In the genomic region with DNA sequence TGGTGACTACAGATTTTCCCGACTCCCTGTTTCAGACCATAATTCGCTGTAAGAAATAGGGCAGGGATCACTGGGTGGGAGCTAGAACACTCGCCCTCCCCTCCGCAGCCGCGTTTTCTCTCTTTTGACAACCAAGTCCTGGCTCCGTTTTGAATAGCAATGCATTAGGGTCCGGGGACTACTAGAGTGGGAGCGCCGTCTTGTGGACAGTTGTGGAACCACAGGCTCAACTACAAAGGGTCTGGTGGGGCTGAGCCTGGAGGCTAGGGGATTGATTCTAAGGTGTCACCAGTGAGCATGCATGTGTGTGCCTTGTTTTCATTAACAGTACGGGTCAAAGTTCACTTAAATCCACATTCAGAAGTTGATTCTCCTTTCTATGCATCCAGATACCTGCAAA, we compare ENCODE assay signal across 8 mouse cellular contexts. TPM values are rescaled to one million over a fixed set of nuclear protein-coding genes. Genes with fewer than 3 reads are reported as not detected.
A peak's percentile ranks its signal among the peaks of the same experiment; 100 is the strongest.
DNase-seq lines count a peak whose midpoint lies in the region; ATAC-seq and TF ChIP-seq lines count a peak whose summit lies in the region.

No protein-coding gene starts in this region.

- H3K36me3 ChIP-seq in forebrain, embryonic 10.5 days (replicated peaks), result no peaks in the 10 kb centered on the region
- no peaks in the 10 kb centered on the region for H3K36me3 ChIP-seq in heart, embryonic 15.5 days
- no peaks in the 10 kb centered on the region for H3K36me3 ChIP-seq in liver, embryonic 13.5 days
- no peaks in the 10 kb centered on the region for H3K36me3 ChIP-seq in stomach, embryonic 16.5 days (ENCODE audit: control insufficient read depth, insufficient read depth, low read length)

- no peak for TF ChIP-seq POLR2A in brain, embryonic 14.5 days (IDR thresholded peaks at IDR 0.05; ENCODE audit: borderline replicate concordance, extremely low read depth, insufficient read depth, insufficient read length, poor library complexity, severe bottlenecking)

- peaks cover 34% of the 10 kb centered on the region for H3K4me1 ChIP-seq in forebrain, embryonic 10.5 days
- peaks cover 25% of the 10 kb centered on the region for H3K4me1 ChIP-seq in heart, embryonic 15.5 days (replicated peaks)
- peaks cover 19% of the 10 kb centered on the region for H3K4me1 ChIP-seq in liver, embryonic 13.5 days (replicated peaks)
- peaks cover 7% of the 10 kb centered on the region; the same call in 1 of the 2 replicates for H3K4me1 ChIP-seq in stomach, embryonic 16.5 days (ENCODE audit: control insufficient read depth, insufficient read depth, low read length)

- ATAC-seq in CD4-positive, CD25-positive, alpha-beta regulatory T cell, adult 4 months, result peak; percentile 78
- no peak for ATAC-seq in heart, embryonic 15.5 days (replicated peaks; ENCODE audit: insufficient number of reproducible peaks, insufficient read depth, low FRiP score, low read depth)
- no peak for ATAC-seq in liver, embryonic 13.5 days (ENCODE audit: low read depth)
- ATAC-seq in stomach, embryonic 16.5 days (ENCODE audit: insufficient read depth, low FRiP score), result peak; percentile 31; the same call in 1 of the 2 replicates

- no peaks in the 10 kb centered on the region for H3K9me3 ChIP-seq in forebrain, embryonic 10.5 days
- no peaks in the 10 kb centered on the region for H3K9me3 ChIP-seq in heart, embryonic 15.5 days (replicated peaks)
- no peaks in the 10 kb centered on the region for H3K9me3 ChIP-seq in liver, embryonic 13.5 days (replicated peaks)
- H3K9me3 ChIP-seq in stomach, embryonic 16.5 days (replicated peaks; ENCODE audit: control insufficient read depth, low read length), result no peaks in the 10 kb centered on the region

- peak; percentile 86 for DNase-seq in brain, embryonic 14.5 days (ENCODE audit: low read depth)
- peak; percentile 85 for DNase-seq in forebrain, embryonic 10.5 days (ENCODE audit: extremely low spot score, low spot score)
- DNase-seq in kidney, postnatal 14 days, result peak; percentile 86
- peak; percentile 57 for DNase-seq in liver, embryonic 13.5 days
- peak; percentile 91 for DNase-seq in neural tube, embryonic 10.5 days (ENCODE audit: extremely low spot score, low spot score)

- H3K27me3 ChIP-seq in forebrain, embryonic 10.5 days (ENCODE audit: poor library complexity, severe bottlenecking), result peaks cover 46% of the 10 kb centered on the region
- H3K27me3 ChIP-seq in heart, embryonic 15.5 days, result peaks cover 51% of the 10 kb centered on the region
- H3K27me3 ChIP-seq in liver, embryonic 13.5 days, result peaks cover 50% of the 10 kb centered on the region
- peaks cover 19% of the 10 kb centered on the region; the same call in 1 of the 2 replicates for H3K27me3 ChIP-seq in stomach, embryonic 16.5 days (ENCODE audit: control insufficient read depth, insufficient read depth, low read length)

- peak overlapping the region; percentile 51 for H3K4me2 ChIP-seq in heart, embryonic 15.5 days
- peak overlapping the region; percentile 41 for H3K4me2 ChIP-seq in liver, embryonic 13.5 days
- peak overlapping the region; percentile 43 for H3K4me2 ChIP-seq in stomach, embryonic 16.5 days (ENCODE audit: low read depth, low read length)

- H3K4me3 ChIP-seq in forebrain, embryonic 10.5 days, result peak overlapping the region; percentile 30
- H3K4me3 ChIP-seq in heart, embryonic 15.5 days, result 0 out of 2 replicates have a peak overlapping the region, but pooled peaks have one; percentile 13
- no peak overlapping the region for H3K4me3 ChIP-seq in liver, embryonic 13.5 days (replicated peaks)
- H3K4me3 ChIP-seq in stomach, embryonic 16.5 days (replicated peaks; ENCODE audit: low read length), result peak overlapping the region; percentile 15; the same call in 1 of the 2 replicates

- TF ChIP-seq CTCF in brain, embryonic 14.5 days (IDR thresholded peaks at IDR 0.05; ENCODE audit: borderline replicate concordance, extremely low read depth, insufficient read depth, insufficient read length), result peak; percentile 98

- no peak overlapping the region for H3K9ac ChIP-seq in heart, embryonic 15.5 days
- no peak overlapping the region for H3K9ac ChIP-seq in liver, embryonic 13.5 days
- no peak overlapping the region for H3K9ac ChIP-seq in stomach, embryonic 16.5 days (ENCODE audit: low read length)

- 1% methylated on average over 11 of the region's 11 CpGs for WGBS in forebrain, embryonic 10.5 days
- WGBS in heart, embryonic 15.5 days, result 2% methylated on average over 11 of the region's 11 CpGs
- 1% methylated on average over 11 of the region's 11 CpGs for WGBS in liver, embryonic 13.5 days (ENCODE audit: insufficient replicate concordance)
- WGBS in stomach, embryonic 16.5 days, result under 1% methylated on average over 11 of the region's 11 CpGs

- H3K27ac ChIP-seq in forebrain, embryonic 10.5 days, result no peak overlapping the region
- no peak overlapping the region for H3K27ac ChIP-seq in heart, embryonic 15.5 days
- H3K27ac ChIP-seq in liver, embryonic 13.5 days, result no peak overlapping the region
- H3K27ac ChIP-seq in stomach, embryonic 16.5 days (ENCODE audit: low read length), result no peak overlapping the region

RNA-seq across cellular contexts. Expression of a gene that starts 26.1 kb away (rescaled TPM):
- polyA plus RNA-seq in CD4-positive, CD25-positive, alpha-beta regulatory T cell, adult 4 months (2017; shearing (Covaris generic)), result 10 to 100 TPM; 50.3 to 73.8 TPM
- polyA plus RNA-seq in brain, embryonic 14.5 days (2012; rRNA removed), result 14.2 and 14.5 TPM in 2 replicates
- 14.2 and 14.4 TPM in 2 replicates for polyA plus RNA-seq in forebrain, embryonic 10.5 days (2016; fragmentation: Nextera tagmentation; extraction: Ambion mirVana)
- 6.9 and 11.6 TPM in 2 replicates for polyA plus RNA-seq in heart, embryonic 15.5 days (2015; fragmentation: Nextera tagmentation; extraction: Ambion mirVana)
- polyA plus RNA-seq in liver, embryonic 13.5 days (2015; fragmentation: Nextera tagmentation; extraction: Ambion mirVana), result 9.5 and 12.3 TPM in 2 replicates
- polyA plus RNA-seq in stomach, embryonic 16.5 days (2015; fragmentation: Nextera tagmentation; extraction: Ambion mirVana), result 34.5 and 40.4 TPM in 2 replicates

RNA-seq across cellular contexts. Expression of a gene that starts 52.6 kb away (rescaled TPM):
- 10 to 100 TPM; 10.6 to 13.4 TPM for polyA plus RNA-seq in CD4-positive, CD25-positive, alpha-beta regulatory T cell, adult 4 months (2017; shearing (Covaris generic))
- 24.1 and 31.1 TPM in 2 replicates for polyA plus RNA-seq in brain, embryonic 14.5 days (2012; rRNA removed)
- polyA plus RNA-seq in forebrain, embryonic 10.5 days (2016; fragmentation: Nextera tagmentation; extraction: Ambion mirVana), result 25.5 and 27.3 TPM in 2 replicates
- polyA plus RNA-seq in heart, embryonic 15.5 days (2015; fragmentation: Nextera tagmentation; extraction: Ambion mirVana), result 15.8 and 20.9 TPM in 2 replicates
- 9.1 and 10.7 TPM in 2 replicates for polyA plus RNA-seq in liver, embryonic 13.5 days (2015; fragmentation: Nextera tagmentation; extraction: Ambion mirVana)
- 23.4 and 26.5 TPM in 2 replicates for polyA plus RNA-seq in stomach, embryonic 16.5 days (2015; fragmentation: Nextera tagmentation; extraction: Ambion mirVana)

Comparison
In these comparisons a context has a peak if more than half of its experiments do, and no peak if none do; other contexts are left out.
1. ATAC-seq: peak in CD4-positive, CD25-positive, alpha-beta regulatory T cell, adult 4 months (single experiment) and stomach, embryonic 16.5 days (single experiment); none in heart, embryonic 15.5 days (single experiment) and liver, embryonic 13.5 days (single experiment).
2. Peak in every context shown above with its lines, with median percentiles within 50 percentile points of each other: DNase-seq and H3K4me2 ChIP-seq.